Mouse (Mus musculus): ENCODE results near the gene Cpa4. TPM values are rescaled to one million over a fixed set of nuclear protein-coding genes. Genes with fewer than 3 reads are reported as not detected.

Gene Cpa4
- total RNA-seq, 2 experiments from 2014 or later: not detected

DNA sequence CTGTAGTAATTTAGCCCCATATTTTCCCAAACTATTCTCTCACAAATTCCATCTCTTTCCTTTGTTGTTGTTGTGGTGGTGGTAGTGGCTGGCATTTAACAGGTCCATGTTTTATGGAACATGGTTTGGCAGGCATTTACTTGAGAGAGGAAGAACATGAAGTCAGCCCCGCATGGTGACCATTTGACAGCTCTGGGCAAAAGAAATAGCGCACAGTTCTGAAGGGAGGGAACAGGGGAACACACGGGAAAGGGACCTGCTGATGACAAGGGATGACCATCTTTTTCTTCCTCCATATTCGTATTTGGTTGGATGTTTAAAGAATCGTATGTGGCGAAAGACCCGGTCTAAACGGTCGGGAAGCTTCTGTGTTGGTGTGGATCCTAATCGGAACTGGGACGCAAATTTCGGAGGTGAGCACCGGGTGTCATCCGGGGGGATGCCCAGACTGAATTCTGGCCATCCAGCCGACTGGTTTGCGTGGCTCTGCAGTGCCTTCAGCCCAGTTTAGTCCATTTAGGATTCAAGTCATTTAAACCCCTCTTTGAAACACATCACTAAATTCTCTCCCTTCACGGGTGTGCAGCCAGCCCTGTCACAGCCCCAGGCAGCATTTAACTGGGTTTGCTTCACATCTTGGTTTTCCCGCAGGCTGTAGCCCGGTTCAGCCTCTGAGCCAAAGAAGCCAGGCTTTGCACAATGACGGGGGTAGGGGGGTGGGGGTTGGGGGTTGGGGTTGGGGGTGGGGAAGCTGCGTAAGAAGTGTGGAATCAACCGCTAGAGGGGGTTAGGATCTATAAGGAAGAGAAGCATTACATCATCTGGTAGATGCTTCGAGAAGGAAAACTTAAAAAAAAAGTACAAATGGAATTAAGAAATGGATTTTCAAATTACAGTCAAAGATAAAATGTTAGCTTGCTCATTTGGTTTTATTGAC is 16.3 kb upstream of the Cpa4 start:
- ATAC-seq (replicated peaks; ENCODE audit: poor library complexity): peak; percentile 37; the same call in 1 of the 2 replicates

DNA sequence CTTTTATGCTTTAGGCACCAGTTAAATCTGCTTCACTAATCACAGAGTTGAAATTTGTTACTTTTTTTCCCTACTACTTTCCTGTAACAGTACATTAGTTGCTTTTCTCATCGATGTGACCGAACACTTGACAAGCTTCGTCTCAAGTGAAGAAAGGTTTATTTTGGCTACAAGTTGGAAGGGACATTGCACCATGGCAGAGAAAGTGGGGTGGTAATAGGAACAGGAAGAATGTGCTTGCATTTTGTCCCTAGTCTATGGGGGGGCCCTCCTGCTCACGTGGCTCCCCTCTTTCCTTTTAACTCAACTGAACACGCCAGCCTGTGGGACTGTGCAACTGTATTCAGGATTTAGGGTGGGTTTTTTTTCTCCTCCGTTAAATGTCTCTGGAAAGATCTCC is 15.5 kb upstream of the Cpa4 start:
- ATAC-seq (replicated peaks; ENCODE audit: poor library complexity): peak; percentile 58

DNA sequence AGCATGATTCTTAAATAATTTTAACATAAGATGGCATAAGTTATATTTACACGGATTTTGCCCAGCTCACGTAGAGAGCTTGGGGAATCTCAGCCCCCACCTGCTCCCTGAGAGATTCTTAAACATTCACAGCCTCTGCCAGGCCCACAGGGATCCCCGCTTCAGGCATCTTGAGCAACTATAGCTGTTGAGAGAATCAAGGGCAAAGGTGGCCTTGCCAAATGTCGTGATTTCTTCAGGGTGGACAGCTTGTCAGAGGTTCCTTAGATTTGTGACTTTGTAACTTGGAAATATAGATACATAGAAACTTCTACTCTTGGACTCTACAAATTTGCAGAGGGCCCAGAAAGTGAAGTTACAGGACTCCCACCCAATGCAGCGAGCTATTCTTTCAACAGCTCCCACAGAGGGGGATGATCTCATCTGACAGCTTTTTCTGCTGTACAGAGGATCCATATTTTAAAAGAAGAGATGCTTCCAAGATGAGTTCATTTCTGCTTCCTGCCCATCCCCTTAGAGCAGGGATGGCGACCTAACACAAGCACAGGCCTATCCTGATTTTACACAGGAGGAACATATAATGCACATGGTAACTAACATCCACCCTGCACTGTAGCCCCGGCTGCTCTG is 14.7 kb upstream of the Cpa4 start:
- no peak for ATAC-seq (replicated peaks; ENCODE audit: poor library complexity)

DNA sequence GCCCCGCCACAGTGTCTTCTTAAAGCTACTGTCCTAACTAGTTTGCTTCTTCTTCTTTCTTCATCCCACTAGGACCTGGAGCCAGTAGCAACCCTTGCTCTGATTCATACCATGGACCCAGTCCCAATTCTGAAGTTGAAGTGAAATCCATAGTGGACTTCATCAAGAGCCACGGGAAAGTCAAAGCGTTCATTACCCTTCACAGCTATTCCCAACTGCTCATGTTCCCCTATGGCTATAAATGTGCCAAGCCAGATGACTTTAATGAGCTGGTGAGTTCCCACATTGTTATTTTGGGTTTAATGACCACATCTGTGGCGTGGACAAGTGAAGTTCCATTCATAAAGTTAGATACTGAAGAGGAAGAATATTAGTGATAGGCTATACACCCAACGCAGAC is 14.1 kb upstream of the Cpa4 start:
- ATAC-seq (replicated peaks; ENCODE audit: poor library complexity): no peak

DNA sequence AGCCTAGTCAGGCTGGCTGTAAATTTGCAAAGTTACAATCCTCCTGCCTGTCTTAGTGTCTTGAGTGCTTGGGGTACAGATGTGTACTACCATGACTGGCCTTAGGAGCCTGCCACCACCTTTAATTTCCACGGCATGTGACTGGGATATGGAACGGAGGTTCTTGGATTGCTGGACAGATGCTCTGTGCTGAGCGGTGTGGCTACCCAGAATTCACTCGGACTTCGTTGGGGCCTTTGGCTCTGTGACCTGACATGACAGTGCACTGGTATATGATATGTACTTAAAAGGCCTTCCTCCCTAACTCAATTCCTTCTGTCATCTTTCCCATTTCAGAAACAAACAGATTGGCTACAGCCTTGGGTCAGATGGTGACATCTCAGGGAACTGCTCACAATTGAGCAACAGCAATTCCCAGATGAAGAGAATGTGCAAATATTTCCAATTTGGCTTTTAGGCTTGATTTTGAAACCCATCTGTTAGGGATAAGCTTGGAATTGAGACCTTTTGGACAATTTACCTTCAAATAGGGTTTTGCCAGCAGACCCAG is 13.5 kb upstream of the Cpa4 start:
- no peak for ATAC-seq (replicated peaks; ENCODE audit: poor library complexity)

- 0 out of 2 replicates have a peak, but pooled peaks have one; percentile 42 for ATAC-seq (replicated peaks; ENCODE audit: poor library complexity)
Measured at GRCm38 (mm10) chr6:30556080-30556479, 12.1 kb upstream of the Cpa4 start.

DNA sequence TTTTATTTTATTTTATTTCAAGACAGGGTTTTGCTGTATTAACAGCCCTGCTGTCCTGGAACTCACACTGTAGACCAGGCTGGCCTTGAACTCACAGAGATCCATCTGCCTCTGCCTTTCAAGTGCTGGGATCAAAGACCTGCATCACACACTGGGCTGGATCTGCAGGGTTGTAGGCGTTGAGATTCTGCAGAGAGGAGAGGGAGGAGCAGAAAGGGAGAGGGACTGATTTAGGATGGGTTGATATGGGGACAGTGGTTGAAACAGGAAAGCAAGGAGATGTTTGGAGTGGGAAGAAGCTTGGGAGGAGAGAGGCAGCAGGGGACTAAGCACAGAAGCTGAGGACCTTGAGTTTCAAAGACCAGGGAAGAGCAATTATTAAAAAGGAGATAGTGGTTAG is 8.4 kb upstream of the Cpa4 start:
- no peak for ATAC-seq (replicated peaks; ENCODE audit: poor library complexity)

- ATAC-seq (replicated peaks; ENCODE audit: poor library complexity): no peak
Measured at GRCm38 (mm10) chr6:30562132-30562531, 6.0 kb upstream of the Cpa4 start.

GRCm38 (mm10) chr6:30563575-30563974 is 4.6 kb upstream of the Cpa4 start:
- ATAC-seq (replicated peaks; ENCODE audit: poor library complexity): no peak

GRCm38 (mm10) chr6:30564051-30564450 is 4.1 kb upstream of the Cpa4 start:
- no peak for ATAC-seq (replicated peaks; ENCODE audit: poor library complexity)

DNA sequence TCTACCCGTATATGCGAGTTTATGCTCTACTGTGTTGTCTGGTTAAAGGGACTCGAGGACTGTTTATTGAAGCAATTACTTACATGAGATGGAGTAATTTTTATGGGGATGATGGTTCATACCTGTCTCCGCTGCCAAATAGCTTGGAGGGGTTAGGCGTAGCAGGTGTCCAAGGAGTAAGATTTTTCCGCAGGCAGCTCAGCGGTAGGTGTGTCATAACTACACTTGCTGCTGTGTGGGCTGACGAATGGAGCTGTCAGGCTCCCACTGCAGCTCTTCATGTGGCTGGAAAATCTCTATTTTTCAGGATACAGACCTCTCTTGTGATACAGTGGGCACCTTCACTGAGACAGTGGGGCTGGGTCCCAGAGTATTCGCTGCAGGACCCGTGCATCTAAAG is 1.2 kb downstream of the Cpa4 start:
- no peak for ATAC-seq (replicated peaks; ENCODE audit: poor library complexity)

DNA sequence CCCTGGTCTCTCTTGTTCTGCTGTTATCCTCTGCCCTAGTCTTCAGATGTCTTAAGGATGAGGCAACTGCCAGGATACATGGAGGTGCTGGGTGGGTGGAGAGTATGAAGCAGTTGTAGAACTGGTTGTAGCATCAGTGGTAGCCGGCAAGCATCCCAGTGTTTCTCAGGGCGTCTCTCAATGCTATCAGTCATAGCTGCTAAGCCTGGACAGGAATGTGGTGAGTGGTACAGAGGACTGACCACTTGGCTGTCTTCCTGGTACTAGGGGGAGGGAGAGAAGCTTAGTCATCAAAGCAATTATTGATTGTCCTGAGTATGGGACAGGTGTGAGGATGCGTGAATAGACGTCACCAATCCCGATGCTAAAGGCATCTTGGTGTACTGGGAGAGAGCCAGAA is 1.8 kb downstream of the Cpa4 start:
- ATAC-seq (replicated peaks; ENCODE audit: poor library complexity): no peak

GRCm38 (mm10) chr6:30572456-30573311 is 4.5 kb downstream of the Cpa4 start:
- no peak for ATAC-seq (replicated peaks; ENCODE audit: poor library complexity)

DNA sequence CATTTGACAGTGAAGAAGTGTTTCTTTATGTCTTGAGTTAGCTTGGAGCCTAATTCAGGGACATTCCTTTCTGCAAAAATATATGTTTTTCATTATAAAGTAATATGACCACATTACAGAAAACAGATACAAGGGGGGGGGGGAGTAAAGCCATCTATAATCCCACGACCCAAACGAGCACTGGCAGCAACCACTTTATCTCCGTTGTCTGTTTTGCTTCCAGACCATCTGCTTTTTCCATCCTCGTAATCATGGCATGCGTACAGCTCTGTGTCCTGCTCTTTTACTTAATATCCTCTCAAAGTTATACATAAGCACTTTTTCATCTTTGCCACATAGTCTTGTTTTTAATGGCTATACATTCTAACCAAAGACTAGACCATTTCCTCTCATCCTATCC is 5.2 kb downstream of the Cpa4 start:
- no peak for ATAC-seq (replicated peaks; ENCODE audit: poor library complexity)

- no peak for ATAC-seq (replicated peaks; ENCODE audit: poor library complexity)
Measured at GRCm38 (mm10) chr6:30574945-30575344, 6.8 kb downstream of the Cpa4 start.

DNA sequence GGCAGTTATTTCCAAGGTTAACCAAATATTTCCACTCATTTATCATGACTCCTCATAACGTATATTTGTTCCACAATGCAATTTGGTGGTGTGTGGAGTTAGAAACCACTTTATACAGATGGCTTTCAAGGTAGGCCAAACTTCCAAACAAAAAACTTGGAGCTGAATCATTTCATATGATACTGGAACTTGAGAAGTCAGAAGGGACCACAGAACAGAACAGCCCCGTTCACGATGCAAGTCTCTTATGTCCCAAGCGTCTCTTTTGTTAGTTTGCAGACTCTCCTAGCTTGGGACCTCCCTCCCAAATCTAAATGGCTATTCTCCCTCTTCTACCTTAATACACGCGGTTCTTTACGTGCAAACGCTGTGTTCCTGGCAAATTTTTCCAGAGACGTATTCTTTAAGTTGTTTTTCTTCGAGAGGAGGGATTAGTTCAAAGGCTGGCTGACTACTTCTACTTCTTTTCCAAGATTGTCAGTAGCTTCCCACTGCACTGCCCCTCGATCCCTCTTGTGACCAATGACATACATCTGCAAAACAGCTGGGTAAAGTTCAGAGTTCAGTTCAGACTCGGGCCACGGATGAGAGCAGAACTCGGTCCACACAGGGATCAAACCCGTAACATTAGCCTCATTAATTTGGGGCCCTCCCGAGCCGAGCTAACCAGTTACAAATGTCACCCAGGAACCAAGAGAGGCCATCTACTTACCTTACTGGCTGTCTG is 8.5 kb downstream of the Cpa4 start:
- ATAC-seq (replicated peaks; ENCODE audit: poor library complexity): no peak

DNA sequence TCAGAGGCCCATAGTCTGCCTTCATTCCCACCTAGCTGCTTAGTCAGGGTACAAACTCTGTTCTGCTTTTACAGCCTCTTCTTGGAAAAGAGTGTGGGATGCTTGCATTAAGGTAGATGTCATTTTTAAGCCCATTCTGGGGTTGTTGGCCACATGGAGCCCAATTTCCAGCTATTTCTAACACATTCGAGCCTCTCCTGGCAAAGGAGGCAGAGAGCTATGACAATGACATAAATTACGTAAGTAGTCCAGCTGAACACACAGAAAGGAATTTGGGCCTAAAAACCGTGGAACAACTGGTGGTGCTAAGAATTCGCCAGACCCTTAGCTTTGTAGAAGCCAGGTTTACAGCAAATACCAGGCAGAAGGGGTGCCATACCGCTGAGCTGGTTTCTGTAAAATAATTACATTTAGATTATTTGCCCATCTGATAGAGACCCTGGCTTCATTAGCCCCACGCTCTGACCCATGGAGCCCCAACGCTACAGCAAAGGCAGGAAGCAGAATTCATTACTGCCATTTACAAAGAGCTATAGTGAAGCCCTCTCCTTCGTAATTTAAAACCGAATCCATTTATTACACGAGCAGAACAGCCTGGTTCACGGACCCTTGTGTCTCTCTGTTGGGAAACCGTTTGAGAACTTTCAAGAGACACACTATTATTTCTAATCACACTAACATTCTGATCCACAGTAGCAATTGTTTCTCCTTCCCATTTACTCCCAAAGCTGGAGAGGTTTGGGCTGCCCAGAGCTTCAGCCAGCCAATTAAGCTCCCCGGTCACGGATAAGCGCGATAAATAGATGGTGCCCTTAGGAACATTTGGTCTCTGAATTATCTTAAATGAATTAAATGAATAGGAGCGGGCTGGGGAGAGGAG is 12.0 kb downstream of the Cpa4 start:
- no peak for ATAC-seq (replicated peaks; ENCODE audit: poor library complexity)

DNA sequence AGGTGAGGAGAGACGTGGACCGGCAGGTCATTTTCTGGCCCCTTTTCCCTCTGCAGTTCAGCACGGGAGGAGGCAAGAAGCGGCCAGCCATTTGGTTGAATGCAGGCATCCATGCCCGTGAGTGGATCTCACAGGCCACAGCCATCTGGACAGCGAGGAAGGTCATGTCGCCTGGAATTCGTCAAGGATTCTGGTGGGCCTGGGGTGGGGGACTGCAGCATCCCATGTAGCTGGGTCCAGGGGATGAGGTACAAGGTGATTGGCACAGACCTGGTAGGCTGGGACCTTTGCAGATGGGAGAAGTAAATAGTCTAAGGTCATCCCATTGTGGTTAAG is 12.6 kb downstream of the Cpa4 start:
- ATAC-seq (replicated peaks; ENCODE audit: poor library complexity): no peak

DNA sequence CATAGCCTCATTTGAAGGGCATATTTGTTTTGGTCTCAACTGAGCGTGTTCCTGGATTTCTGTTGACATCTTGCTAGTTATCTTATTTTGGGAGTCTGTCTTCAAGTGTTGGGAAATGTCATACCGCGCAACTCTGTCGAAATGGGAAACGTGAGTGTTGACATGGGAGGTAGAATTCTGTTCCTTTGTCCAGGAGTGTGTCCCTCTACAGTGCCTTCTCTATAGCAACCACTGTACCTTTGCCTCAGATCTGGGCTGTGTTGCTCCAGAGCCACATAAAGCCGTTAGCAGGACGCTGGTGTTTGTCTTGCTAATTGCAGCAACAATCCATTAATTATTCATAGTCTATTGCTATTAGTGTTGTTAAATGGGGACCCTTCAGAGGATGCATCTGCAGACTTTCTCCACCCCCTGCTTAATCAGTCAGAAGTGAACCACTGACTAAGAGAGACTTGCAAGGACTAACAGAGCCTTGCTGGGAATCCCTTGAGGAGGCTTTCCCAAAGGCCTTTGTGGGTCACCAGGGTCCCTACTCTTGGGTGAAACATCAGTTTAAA is 18.8 kb downstream of the Cpa4 start:
- ATAC-seq (replicated peaks; ENCODE audit: poor library complexity): peak; percentile 95

All from megakaryocyte progenitor cell, adult 5-6 weeks (primary cell).